Mouse (Mus musculus): ENCODE results near the gene A230072I06Rik. TPM values are rescaled to one million over a fixed set of nuclear protein-coding genes. Genes with fewer than 3 reads are reported as not detected.

A230072I06Rik gene
- polyA plus RNA-seq, 1 experiment from 2014 or later = not detected

DNA sequence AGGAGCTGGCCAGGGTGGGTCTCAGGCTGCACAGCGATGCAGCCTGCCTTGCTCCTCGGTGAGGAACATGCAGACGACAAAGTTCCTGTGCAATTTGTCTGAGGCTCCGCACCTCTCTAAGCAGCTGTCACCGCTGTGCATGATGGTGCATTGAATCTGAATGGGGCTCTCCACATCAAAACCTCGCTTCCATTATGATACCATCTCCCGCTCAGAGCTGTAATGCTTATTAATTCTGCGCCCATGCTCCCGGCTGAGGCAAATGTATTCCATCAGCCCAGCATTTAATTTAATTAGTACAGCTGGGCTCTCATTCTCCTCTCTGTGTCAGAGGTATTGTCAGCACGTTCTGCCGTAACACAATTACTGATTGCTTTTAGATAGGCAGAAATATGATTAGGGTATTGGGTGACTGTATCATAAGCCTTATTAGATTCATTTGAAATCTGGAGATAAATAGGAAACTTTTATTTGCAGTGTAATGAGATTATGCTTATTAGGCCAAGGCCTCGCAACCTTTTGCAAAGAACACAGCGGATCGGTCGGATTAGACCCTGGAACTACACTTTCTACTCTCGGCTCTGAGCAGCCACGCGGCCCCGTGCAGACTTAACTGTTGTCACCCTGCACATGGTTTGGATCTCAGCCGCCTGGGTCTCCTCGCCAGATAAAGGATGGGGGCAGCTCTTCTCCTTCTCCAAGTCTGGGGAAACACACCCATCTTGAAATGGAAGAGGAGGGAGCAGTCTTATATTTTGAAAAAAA is 49.3 kb downstream of the A230072I06Rik start:
- no peak overlapping the region for H3K4me3 ChIP-seq
- peak; percentile 10 for DNase-seq (ENCODE audit: low spot score)

GRCm38 (mm10) chr8:12328476-12328875 is 49.9 kb downstream of the A230072I06Rik start:
- peaks cover 97% of the 10 kb centered on the region for H3K27me3 ChIP-seq (ENCODE audit: insufficient read depth, poor library complexity, severe bottlenecking)
- no peak overlapping the region for H3K27ac ChIP-seq
- H3K36me3 ChIP-seq = no peaks in the 10 kb centered on the region
- H3K9me3 ChIP-seq = no peaks in the 10 kb centered on the region
- DNase-seq (ENCODE audit: low spot score) = no peak
- H3K4me1 ChIP-seq (replicated peaks) = peaks cover 55% of the 10 kb centered on the region
- 75% methylated on average over 9 of the region's 9 CpGs for WGBS
- H3K4me3 ChIP-seq = no peak overlapping the region

More for the DNA sequence above, 49.3 kb downstream of the A230072I06Rik start:
- 66% methylated on average over 21 of the region's 21 CpGs for WGBS
- Histone ChIP-seq H3K27me3 (ENCODE audit: insufficient read depth, poor library complexity, severe bottlenecking) (peaks cover 97% of the 10 kb centered on the region), H3K9me3 (no peaks in the 10 kb centered on the region), H3K27ac (peak overlapping the region; percentile 40; the same call in 1 of the 2 replicates), H3K36me3 (no peaks in the 10 kb centered on the region), H3K4me1 (replicated peaks) (peaks cover 61% of the 10 kb centered on the region)

GRCm38 (mm10) chr8:12330066-12330465 is 51.4 kb downstream of the A230072I06Rik start:
- peaks cover 97% of the 10 kb centered on the region for H3K27me3 ChIP-seq (ENCODE audit: insufficient read depth, poor library complexity, severe bottlenecking)
- no peak overlapping the region for H3K4me3 ChIP-seq
- peak; percentile 41 for DNase-seq (ENCODE audit: low spot score)
- no peaks in the 10 kb centered on the region for H3K9me3 ChIP-seq
- H3K36me3 ChIP-seq = no peaks in the 10 kb centered on the region
- peaks cover 50% of the 10 kb centered on the region for H3K4me1 ChIP-seq (replicated peaks)
- 22% methylated on average over 8 of the region's 8 CpGs for WGBS
- no peak overlapping the region for H3K27ac ChIP-seq

Other genes starting within 250 kb of the A230072I06Rik start
- gene Sox1, start 116.5 kb downstream of the A230072I06Rik start, polyA plus RNA-seq (2016; fragmentation: Nextera tagmentation; extraction: Ambion mirVana) = 2.5 and 2.6 TPM in 2 replicates

All from hindbrain, embryonic 10.5 days (tissue).